Mouse (Mus musculus) bone marrow, adult 2 months (tissue): Measurements from ENCODE around the gene Serpine2.

ENCODE experiments used
- CTCF ChIP-seq: fragments of 200-500 bp; IDR thresholded peaks from 2 replicates; pipeline ENCODE4 v1.5.1; 2011; ENCODE audit warnings: low read length, control low read depth; ENCODE audit not compliant: control insufficient read depth, insufficient read depth
- POLR2A ChIP-seq: fragments of 200-500 bp; IDR thresholded peaks from 2 replicates; pipeline ENCODE4 v1.6.1; 2011; ENCODE audit warnings: low read depth, mild to moderate bottlenecking, control low read depth, low read length, borderline replicate concordance; ENCODE audit not compliant: control insufficient read depth

DNA sequence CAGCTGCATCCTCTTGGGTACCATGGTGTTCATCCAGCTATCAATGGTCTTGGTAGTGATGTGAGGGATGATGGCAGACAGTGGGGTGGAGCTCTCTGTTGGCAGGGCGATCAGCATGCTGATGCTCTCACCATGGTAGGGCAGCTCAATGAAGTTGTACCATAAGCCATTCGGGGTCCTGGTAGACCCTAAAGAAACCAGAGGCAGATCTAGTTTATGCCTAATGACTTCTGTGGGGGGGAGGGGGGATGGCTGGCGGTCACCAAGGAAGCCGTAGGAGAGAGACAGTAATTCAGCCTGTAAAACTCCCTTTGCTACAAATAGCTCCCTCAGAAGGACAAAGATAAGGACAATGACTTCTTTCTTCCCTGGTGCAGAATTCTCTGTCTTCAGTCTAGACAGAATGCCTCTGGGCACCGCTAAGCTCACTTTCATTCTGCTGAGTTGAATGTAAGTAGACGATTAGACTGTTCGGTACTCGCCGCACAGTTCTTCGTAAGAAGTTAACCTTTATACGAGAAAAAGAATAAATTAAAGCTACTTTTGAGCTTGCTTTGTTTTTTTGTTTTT, 58.0 kb downstream of the Serpine2 start:
- no peak for TF ChIP-seq POLR2A
- TF ChIP-seq CTCF: no peak
